Mouse (Mus musculus) forebrain, embryonic 14.5 days (tissue): ENCODE measurements at regions not wholly inside any gene's neighbourhood (a gene's known extent, or its start where the extent isn't known, plus 50 kb on each side); places are given as distances from the start of the nearest gene placed in this dataset.

Source experiments
- ATAC-seq: fragments of 200-750 bp; cut with Nextera tagmentation; 2 replicates; pipeline ENCODE4 v1.8.0; 2017; ENCODE audit warnings: mild to moderate bottlenecking, moderate library complexity
- DNase-seq: peaks from one replicate; pipeline ENCODE4 v3.0.0-alpha.2; 2015; ENCODE audit warnings: low spot score
- H3K27ac ChIP-seq: fragments of 300-500 bp; sonication (generic); 2 replicates; pipeline ENCODE4 v1.5.1; 2014; ENCODE audit warnings: low read depth, mild to moderate bottlenecking, control low read depth, low read length, moderate library complexity
- H3K27me3 ChIP-seq: fragments of 300-500 bp; sonication (generic); replicated peaks from 2 replicates; pipeline ENCODE4 v1.6.1; 2014; ENCODE audit warnings: low read length, control low read depth, mixed read lengths; ENCODE audit not compliant: control insufficient read depth, insufficient read depth
- H3K36me3 ChIP-seq: fragments of 300-500 bp; sonication (generic); 2 replicates; pipeline ENCODE4 v1.6.1; 2014; ENCODE audit warnings: low read length, control low read depth; ENCODE audit not compliant: control insufficient read depth, insufficient read depth
- H3K4me1 ChIP-seq: fragments of 300-500 bp; sonication (generic); 2 replicates; pipeline ENCODE4 v1.6.1; 2014; ENCODE audit warnings: antibody characterized with exemption, low read length, control low read depth; ENCODE audit not compliant: control insufficient read depth, insufficient read depth
- H3K4me2 ChIP-seq: fragments of 300-500 bp; sonication (generic); 2 replicates; pipeline ENCODE4 v1.6.1; 2014; ENCODE audit warnings: mild to moderate bottlenecking, control low read depth, low read length
- H3K4me3 ChIP-seq: fragments of 300-500 bp; sonication (generic); 2 replicates; pipeline ENCODE4 v1.5.1; 2014; ENCODE audit warnings: low read depth, low read length, control low read depth
- H3K9ac ChIP-seq: fragments of 300-500 bp; sonication (generic); 2 replicates; pipeline ENCODE4 v1.6.1; 2014; ENCODE audit warnings: mild to moderate bottlenecking, low read length, control low read depth, moderate library complexity
- H3K9me3 ChIP-seq: fragments of 300-500 bp; sonication (generic); replicated peaks from 2 replicates; pipeline ENCODE4 v1.6.1; 2016; ENCODE audit warnings: low read length, control low read depth, mixed read lengths; ENCODE audit not compliant: control insufficient read depth
- WGBS: fragments of 180-500 bp; shearing (Covaris S2); extraction: QIAGEN DNeasy Blood & Tissue Kit; methylation state at CpG from one replicate; pipeline ENCODE4 v1.1.7; 2014; 5-methylcytosine and 5-hydroxymethylcytosine counted together

- no peaks in the 10 kb centered on the region for H3K27me3 ChIP-seq
- ATAC-seq (no peak), DNase-seq (no peak)
- no peak overlapping the region for H3K4me2 ChIP-seq
- H3K27ac ChIP-seq: no peak overlapping the region
- no peaks in the 10 kb centered on the region for H3K36me3 ChIP-seq
- H3K9ac ChIP-seq: no peak overlapping the region
- H3K9me3 ChIP-seq: no peaks in the 10 kb centered on the region
- WGBS: 75% methylated on average over 6 of the region's 6 CpGs
- no peaks in the 10 kb centered on the region for H3K4me1 ChIP-seq
- no peak overlapping the region for H3K4me3 ChIP-seq
These were observed 75.6 kb downstream of the Wdr5 start for GRCm38 (mm10) chr2:27590511-27590910.

GRCm38 (mm10) chr2:27591668-27592067 is 76.7 kb downstream of the Wdr5 start:
- H3K36me3 ChIP-seq: no peaks in the 10 kb centered on the region
- no peaks in the 10 kb centered on the region for H3K9me3 ChIP-seq
- ATAC-seq (no peak), DNase-seq (no peak)
- 77% methylated on average over 5 of the region's 5 CpGs for WGBS
- H3K27me3 ChIP-seq: no peaks in the 10 kb centered on the region
- no peak overlapping the region for H3K4me3 ChIP-seq
- no peak overlapping the region for H3K27ac ChIP-seq
- H3K4me2 ChIP-seq: no peak overlapping the region
- no peak overlapping the region for H3K9ac ChIP-seq
- H3K4me1 ChIP-seq: no peaks in the 10 kb centered on the region

- Histone ChIP-seq H3K4me3 (no peak overlapping the region), H3K4me2 (no peak overlapping the region), H3K36me3 (no peaks in the 10 kb centered on the region), H3K27ac (no peak overlapping the region), H3K27me3 (no peaks in the 10 kb centered on the region), H3K4me1 (no peaks in the 10 kb centered on the region), H3K9ac (no peak overlapping the region), H3K9me3 (no peaks in the 10 kb centered on the region)
- DNase-seq: no peak
- 73% methylated on average over 10 of the region's 10 CpGs for WGBS
- ATAC-seq: no peak
These were observed 78.4 kb downstream of the Wdr5 start for GRCm38 (mm10) chr2:27593338-27593737.

- Histone ChIP-seq H3K4me1 (peaks cover 5% of the 10 kb centered on the region; the same call in 1 of the 2 replicates), H3K36me3 (no peaks in the 10 kb centered on the region), H3K27me3 (no peaks in the 10 kb centered on the region), H3K4me2 (no peak overlapping the region), H3K9me3 (no peaks in the 10 kb centered on the region), H3K9ac (no peak overlapping the region), H3K4me3 (no peak overlapping the region), H3K27ac (no peak overlapping the region)
- 85% methylated on average over 4 of the region's 4 CpGs for WGBS
- ATAC-seq: no peak
- no peak for DNase-seq
These were observed 80.3 kb downstream of the Wdr5 start for GRCm38 (mm10) chr2:27595251-27595650.

GRCm38 (mm10) chr2:27596217-27596616 is 80.0 kb upstream of the Rxra start:
- Histone ChIP-seq H3K9ac (no peak overlapping the region), H3K27me3 (no peaks in the 10 kb centered on the region), H3K9me3 (no peaks in the 10 kb centered on the region), H3K36me3 (no peaks in the 10 kb centered on the region), H3K27ac (no peak overlapping the region), H3K4me2 (no peak overlapping the region), H3K4me1 (peaks cover 5% of the 10 kb centered on the region; the same call in 1 of the 2 replicates), H3K4me3 (no peak overlapping the region)
- WGBS: 26% methylated on average over 2 of the region's 2 CpGs
- ATAC-seq (no peak), DNase-seq (no peak)

GRCm38 (mm10) chr2:27596966-27597365 is 79.3 kb upstream of the Rxra start:
- Histone ChIP-seq H3K9ac (no peak overlapping the region), H3K27me3 (no peaks in the 10 kb centered on the region), H3K4me2 (no peak overlapping the region), H3K4me3 (no peak overlapping the region), H3K4me1 (peaks cover 5% of the 10 kb centered on the region; the same call in 1 of the 2 replicates), H3K36me3 (no peaks in the 10 kb centered on the region), H3K27ac (no peak overlapping the region), H3K9me3 (no peaks in the 10 kb centered on the region)
- ATAC-seq: no peak
- no peak for DNase-seq
- 91% methylated on average over 1 of the region's 1 CpGs for WGBS

- H3K4me3 ChIP-seq: no peak overlapping the region
- no peaks in the 10 kb centered on the region for H3K9me3 ChIP-seq
- no peak overlapping the region for H3K9ac ChIP-seq
- H3K4me2 ChIP-seq: no peak overlapping the region
- DNase-seq (no peak), ATAC-seq (no peak)
- H3K27ac ChIP-seq: no peak overlapping the region
- H3K36me3 ChIP-seq: no peaks in the 10 kb centered on the region
- WGBS: 79% methylated on average over 4 of the region's 4 CpGs
- H3K27me3 ChIP-seq: no peaks in the 10 kb centered on the region
- H3K4me1 ChIP-seq: peaks cover 5% of the 10 kb centered on the region; the same call in 1 of the 2 replicates
These were observed 78.3 kb upstream of the Rxra start for GRCm38 (mm10) chr2:27597901-27598300.

GRCm38 (mm10) chr2:27599061-27599768 is 77.0 kb upstream of the Rxra start:
- ATAC-seq (no peak), DNase-seq (peak; percentile 67)
- Histone ChIP-seq H3K36me3 (no peaks in the 10 kb centered on the region), H3K9me3 (no peaks in the 10 kb centered on the region), H3K4me1 (peaks cover 5% of the 10 kb centered on the region; the same call in 1 of the 2 replicates), H3K27ac (no peak overlapping the region), H3K4me2 (no peak overlapping the region), H3K9ac (no peak overlapping the region), H3K27me3 (no peaks in the 10 kb centered on the region), H3K4me3 (no peak overlapping the region)
- WGBS: 61% methylated on average over 8 of the region's 8 CpGs

- H3K36me3 ChIP-seq: no peaks in the 10 kb centered on the region
- H3K4me2 ChIP-seq: no peak overlapping the region
- H3K9ac ChIP-seq: no peak overlapping the region
- no peak for ATAC-seq
- no peak overlapping the region for H3K27ac ChIP-seq
- DNase-seq: no peak
- peaks cover 5% of the 10 kb centered on the region; the same call in 1 of the 2 replicates for H3K4me1 ChIP-seq
- H3K27me3 ChIP-seq: no peaks in the 10 kb centered on the region
- whole genome bisulfite sequencing: 81% methylated on average over 4 of the region's 4 CpGs
- no peaks in the 10 kb centered on the region for H3K9me3 ChIP-seq
- no peak overlapping the region for H3K4me3 ChIP-seq
These were observed 76.5 kb upstream of the Rxra start for GRCm38 (mm10) chr2:27599769-27600167.
